In genomic region chr2:122467351-122468013, GRCm38 (mm10) we compare ENCODE assay signal across 1 mouse cellular context.
TF ChIP-seq lines count a peak whose summit lies in the region.

No protein-coding gene starts in this region.

TF ChIP-seq in CH12.LX, 34 proteins besides CTCF, POLR2A, EP300 and RAD21 (continued from another document):
- TF ChIP-seq ZNF384 (IDR thresholded peaks at IDR 0.05; ENCODE audit: low read depth, low read length) = no peak
- TF ChIP-seq CHD2 (IDR thresholded peaks at IDR 0.05; ENCODE audit: low read length) = no peak
- peak; percentile 44; the same call in 1 of the 2 replicates for TF ChIP-seq MAX (IDR thresholded peaks at IDR 0.05; ENCODE audit: low read length)
- no peak for TF ChIP-seq KAT2A (IDR thresholded peaks at IDR 0.05; ENCODE audit: insufficient replicate concordance, low read length)
- TF ChIP-seq SMC3 (IDR thresholded peaks at IDR 0.05; ENCODE audit: low read depth, low read length) = peak; percentile 67
- TF ChIP-seq MYC (IDR thresholded peaks at IDR 0.05; ENCODE audit: low read depth, low read length) = no peak
- TF ChIP-seq SIN3A (IDR thresholded peaks at IDR 0.05; ENCODE audit: low read length) = 0 out of 2 replicates have a peak, but pooled peaks have one; percentile 24
- peak; percentile 65; the same call in 1 of the 2 replicates for TF ChIP-seq TBP (conservative IDR thresholded peaks at IDR 0.05; ENCODE audit: low read depth, low read length)
- peak; percentile 22 for TF ChIP-seq ELF1 (IDR thresholded peaks at IDR 0.05; ENCODE audit: low read depth, low read length)
- no peak for TF ChIP-seq POLR2AphosphoS2 (IDR thresholded peaks at IDR 0.05; ENCODE audit: low read depth, low read length)
- TF ChIP-seq E2F4 (IDR thresholded peaks at IDR 0.05; ENCODE audit: insufficient replicate concordance, low read depth, low read length) = no peak
- TF ChIP-seq TCF12 (IDR thresholded peaks at IDR 0.05; ENCODE audit: low read depth, low read length) = peak; percentile 42; the same call in 1 of the 2 replicates
- no peak for TF ChIP-seq ZKSCAN1 (IDR thresholded peaks at IDR 0.05; ENCODE audit: borderline replicate concordance, low read depth, low read length)
- no peak for TF ChIP-seq ZMIZ1 (IDR thresholded peaks at IDR 0.05; ENCODE audit: low read depth, low read length)
- TF ChIP-seq JUND (conservative IDR thresholded peaks at IDR 0.05; ENCODE audit: low read depth, low read length) = no peak
- TF ChIP-seq GABPA (IDR thresholded peaks at IDR 0.05; ENCODE audit: insufficient replicate concordance, low read depth, low read length) = no peak
